Mouse (Mus musculus) olfactory bulb, adult 2 months (tissue): ENCODE results near the gene Pcp4.

Experiments used
- CTCF ChIP-seq: fragments of 200-500 bp; IDR thresholded peaks from 2 replicates; pipeline ENCODE4 v1.5.1; 2012; ENCODE audit warnings: low read depth, mild to moderate bottlenecking, low read length, moderate library complexity; ENCODE audit not compliant: insufficient read depth
- POLR2A ChIP-seq: fragments of 200-500 bp; IDR thresholded peaks from 2 replicates; pipeline ENCODE4 v1.6.1; 2012; ENCODE audit warnings: mild to moderate bottlenecking, low read depth, low read length, moderate library complexity; ENCODE audit not compliant: insufficient read depth

DNA sequence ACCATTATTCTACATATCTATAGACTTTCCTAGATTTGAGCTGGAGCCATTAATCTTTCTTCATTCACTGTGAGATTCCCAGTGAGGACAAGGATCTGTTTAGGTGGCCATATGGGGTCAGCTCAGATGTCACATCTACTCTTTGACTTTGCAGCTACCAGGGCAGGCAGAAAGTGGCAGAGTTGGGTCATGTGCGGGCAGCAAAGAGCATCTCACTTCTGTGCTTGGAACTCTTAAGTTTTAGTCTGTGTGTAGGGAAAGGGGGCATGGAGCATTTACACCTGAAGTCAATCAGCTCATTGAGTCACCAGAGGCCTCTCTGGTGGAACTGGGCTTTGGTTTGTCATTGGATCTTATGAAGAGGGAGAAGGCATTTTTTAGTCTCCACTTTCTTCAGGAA lies 90.9 kb downstream of the Pcp4 start:
- TF ChIP-seq CTCF (no peak), POLR2A (no peak)
